Comparison of ENCODE assay signal across 12 mouse cellular contexts in genomic region chr11:72010940-72011722, GRCm38 (mm10). TPM values are rescaled to one million over a fixed set of nuclear protein-coding genes. Genes with fewer than 3 reads are reported as not detected.
DNase-seq lines count a peak whose midpoint lies in the region; ATAC-seq lines count a peak whose summit lies in the region.
"Had no signal": no experiment of that assay in that cellular context is flagged by ENCODE, and none has a peak within 500 bp of the region (broad histone marks: within the 10 kb centered on the region; RNA-seq: fewer than 3 reads in every experiment).

No protein-coding gene starts in this region.

- no peak overlapping the region for H3K4me3 ChIP-seq in hindbrain, embryonic 12.5 days
- no peak overlapping the region for H3K4me3 ChIP-seq in midbrain, embryonic 16.5 days (ENCODE audit: low read depth, low read length)
- H3K4me3 ChIP-seq: limb, embryonic 12.5 days; lung, embryonic 15.5 days had no signal

- ATAC-seq in activated CD4-positive, CD25-positive, alpha-beta regulatory T cell, adult 4 months: peak; percentile 57
- no peak for ATAC-seq in hindbrain, embryonic 12.5 days (ENCODE audit: low FRiP score)
- peak; percentile 64 for ATAC-seq in midbrain, embryonic 16.5 days
- ATAC-seq: Patski had no signal

- no peaks in the 10 kb centered on the region for H3K9me3 ChIP-seq in hindbrain, embryonic 12.5 days (replicated peaks)
- H3K9me3 ChIP-seq in midbrain, embryonic 16.5 days (replicated peaks; ENCODE audit: control insufficient read depth, low read length, poor library complexity, severe bottlenecking): no peaks in the 10 kb centered on the region
- H3K9me3 ChIP-seq: limb, embryonic 12.5 days; lung, embryonic 15.5 days had no signal

- no peaks in the 10 kb centered on the region for H3K27me3 ChIP-seq in hindbrain, embryonic 12.5 days
- H3K27me3 ChIP-seq in midbrain, embryonic 16.5 days (ENCODE audit: control insufficient read depth, insufficient read depth, low read depth, low read length): no peaks in the 10 kb centered on the region

- H3K36me3 ChIP-seq in hindbrain, embryonic 12.5 days: no peaks in the 10 kb centered on the region
- H3K36me3 ChIP-seq in midbrain, embryonic 16.5 days (ENCODE audit: control insufficient read depth, insufficient read depth, low read length): no peaks in the 10 kb centered on the region
- H3K36me3 ChIP-seq: limb, embryonic 12.5 days; lung, embryonic 15.5 days had no signal

- H3K4me1 ChIP-seq in hindbrain, embryonic 12.5 days: peaks cover 18% of the 10 kb centered on the region
- peaks cover 27% of the 10 kb centered on the region for H3K4me1 ChIP-seq in midbrain, embryonic 16.5 days (ENCODE audit: control insufficient read depth, insufficient read depth, low read length)

- peak; percentile 15 for DNase-seq in embryo, embryonic 11 days
- no peak for DNase-seq in embryo, embryonic 9.5 days (ENCODE audit: extremely low spot score)
- DNase-seq in thymus, adult 18-20 months: no peak
- DNase-seq in thymus, postnatal 0 days (ENCODE audit: low spot score): no peak
- DNase-seq in kidney, adult 11 months: no peak
- DNase-seq: right cerebral cortex, postnatal 14 days had no signal

- H3K9ac ChIP-seq in hindbrain, embryonic 12.5 days: no peak overlapping the region
- H3K9ac ChIP-seq in midbrain, embryonic 16.5 days (ENCODE audit: low read depth, low read length): no peak overlapping the region; the same call in 1 of the 2 replicates
- H3K9ac ChIP-seq: limb, embryonic 12.5 days; lung, embryonic 15.5 days had no signal

- no peak overlapping the region for H3K4me2 ChIP-seq in hindbrain, embryonic 12.5 days (replicated peaks)
- peak overlapping the region; percentile 32 for H3K4me2 ChIP-seq in midbrain, embryonic 16.5 days (ENCODE audit: low read length)
- H3K4me2 ChIP-seq: limb, embryonic 12.5 days; lung, embryonic 15.5 days had no signal

- H3K27ac ChIP-seq in hindbrain, embryonic 12.5 days: peak overlapping the region; percentile 35; the same call in 1 of the 2 replicates
- H3K27ac ChIP-seq in midbrain, embryonic 16.5 days (ENCODE audit: low read length): peak overlapping the region; percentile 81
- H3K27ac ChIP-seq: limb, embryonic 12.5 days; lung, embryonic 15.5 days had no signal

- WGBS in hindbrain, embryonic 12.5 days: 48% methylated on average over 9 of the region's 9 CpGs
- 33% methylated on average over 9 of the region's 9 CpGs for WGBS in midbrain, embryonic 16.5 days

RNA-seq across cellular contexts. Expression of gene Aipl1, which starts 26.2 kb away (rescaled TPM):
- under 1 TPM in 1 of 2 experiments, not detected in 1; 0.33 TPM for polyA plus RNA-seq in activated CD4-positive, CD25-positive, alpha-beta regulatory T cell, adult 4 months (2017; shearing (Covaris generic))
- 0.25 and 0.40 TPM in 2 replicates for polyA plus RNA-seq in hindbrain, embryonic 12.5 days (2016; fragmentation: Nextera tagmentation; extraction: Ambion mirVana)
- polyA plus RNA-seq in midbrain, embryonic 16.5 days (2015; fragmentation: Nextera tagmentation; extraction: Ambion mirVana): 0.34 and 0.65 TPM in 2 replicates
- 1.2 and 1.6 TPM in 2 replicates for polyA plus RNA-seq in thymus, postnatal 0 days (2015; fragmentation: Nextera tagmentation; extraction: Ambion mirVana)

RNA-seq across cellular contexts. Expression of gene Pimreg, which starts 30.7 kb away (rescaled TPM):
- polyA plus RNA-seq in activated CD4-positive, CD25-positive, alpha-beta regulatory T cell, adult 4 months (2017; shearing (Covaris generic)): 1 to 10 TPM; 9.5 to 9.7 TPM
- polyA plus RNA-seq in hindbrain, embryonic 12.5 days (2016; fragmentation: Nextera tagmentation; extraction: Ambion mirVana): 98.6 and 104 TPM in 2 replicates
- 19.4 and 24.5 TPM in 2 replicates for polyA plus RNA-seq in midbrain, embryonic 16.5 days (2015; fragmentation: Nextera tagmentation; extraction: Ambion mirVana)
- 74.2 and 88.2 TPM in 2 replicates for polyA plus RNA-seq in thymus, postnatal 0 days (2015; fragmentation: Nextera tagmentation; extraction: Ambion mirVana)
